Mouse (Mus musculus): ENCODE measurements at regions not wholly inside any gene's neighbourhood (a gene's known extent, or its start where the extent isn't known, plus 50 kb on each side); places are given as distances from the start of the nearest gene placed in this dataset.

- Histone ChIP-seq H3K4me3 (ENCODE audit: control insufficient read depth, low read depth, low read length) (no peak overlapping the region), H3K4me1 (ENCODE audit: control insufficient read depth, insufficient read depth, low read length) (no peaks in the 10 kb centered on the region), H3K27me3 (ENCODE audit: control insufficient read depth, insufficient read depth, low read length) (no peaks in the 10 kb centered on the region), H3K27ac (ENCODE audit: control insufficient read depth, insufficient read depth, low read depth, low read length) (no peak overlapping the region), H3K36me3 (ENCODE audit: control insufficient read depth, insufficient read depth, low read length) (no peaks in the 10 kb centered on the region)
- TF ChIP-seq CTCF (IDR thresholded peaks at IDR 0.05; ENCODE audit: control insufficient read depth, insufficient read depth, insufficient replicate concordance, low read depth, low read length) (no peak), POLR2A (IDR thresholded peaks at IDR 0.05; ENCODE audit: control insufficient read depth, low read depth, low read length) (no peak)
Measured at GRCm38 (mm10) chr9:43673171-43673680, 70.6 kb upstream of the Nectin1 start.

- H3K36me3 ChIP-seq (ENCODE audit: control insufficient read depth, insufficient read depth, low read length), result no peaks in the 10 kb centered on the region
- no peak overlapping the region for H3K4me3 ChIP-seq (ENCODE audit: control insufficient read depth, low read depth, low read length)
- H3K27me3 ChIP-seq (ENCODE audit: control insufficient read depth, insufficient read depth, low read length), result no peaks in the 10 kb centered on the region
- TF ChIP-seq POLR2A (IDR thresholded peaks at IDR 0.05; ENCODE audit: control insufficient read depth, low read depth, low read length) (no peak), CTCF (IDR thresholded peaks at IDR 0.05; ENCODE audit: control insufficient read depth, insufficient read depth, insufficient replicate concordance, low read depth, low read length) (no peak)
- no peaks in the 10 kb centered on the region; the same call in 1 of the 2 replicates for H3K4me1 ChIP-seq (ENCODE audit: control insufficient read depth, insufficient read depth, low read length)
- no peak overlapping the region for H3K27ac ChIP-seq (ENCODE audit: control insufficient read depth, insufficient read depth, low read depth, low read length)
Measured at GRCm38 (mm10) chr9:43674321-43674720, 69.5 kb upstream of the Nectin1 start.

- H3K4me1 ChIP-seq (ENCODE audit: control insufficient read depth, insufficient read depth, low read length), result no peaks in the 10 kb centered on the region; the same call in 1 of the 2 replicates
- no peak overlapping the region for H3K27ac ChIP-seq (ENCODE audit: control insufficient read depth, insufficient read depth, low read depth, low read length)
- H3K27me3 ChIP-seq (ENCODE audit: control insufficient read depth, insufficient read depth, low read length), result no peaks in the 10 kb centered on the region
- H3K36me3 ChIP-seq (ENCODE audit: control insufficient read depth, insufficient read depth, low read length), result no peaks in the 10 kb centered on the region
- no peak for TF ChIP-seq POLR2A (IDR thresholded peaks at IDR 0.05; ENCODE audit: control insufficient read depth, low read depth, low read length)
- no peak for TF ChIP-seq CTCF (IDR thresholded peaks at IDR 0.05; ENCODE audit: control insufficient read depth, insufficient read depth, insufficient replicate concordance, low read depth, low read length)
- H3K4me3 ChIP-seq (ENCODE audit: control insufficient read depth, low read depth, low read length), result no peak overlapping the region
Measured at GRCm38 (mm10) chr9:43676011-43676410, 67.8 kb upstream of the Nectin1 start.

- no peaks in the 10 kb centered on the region for H3K36me3 ChIP-seq (ENCODE audit: control insufficient read depth, insufficient read depth, low read length)
- no peak overlapping the region for H3K27ac ChIP-seq (ENCODE audit: control insufficient read depth, insufficient read depth, low read depth, low read length)
- no peaks in the 10 kb centered on the region; the same call in 1 of the 2 replicates for H3K4me1 ChIP-seq (ENCODE audit: control insufficient read depth, insufficient read depth, low read length)
- TF ChIP-seq CTCF (IDR thresholded peaks at IDR 0.05; ENCODE audit: control insufficient read depth, insufficient read depth, insufficient replicate concordance, low read depth, low read length) (no peak), POLR2A (IDR thresholded peaks at IDR 0.05; ENCODE audit: control insufficient read depth, low read depth, low read length) (no peak)
- H3K27me3 ChIP-seq (ENCODE audit: control insufficient read depth, insufficient read depth, low read length), result no peaks in the 10 kb centered on the region
- H3K4me3 ChIP-seq (ENCODE audit: control insufficient read depth, low read depth, low read length), result no peak overlapping the region
Measured at GRCm38 (mm10) chr9:43679331-43679730, 64.5 kb upstream of the Nectin1 start.

GRCm38 (mm10) chr9:43681317-43681716 lies 62.5 kb upstream of the Nectin1 start:
- Histone ChIP-seq H3K27me3 (ENCODE audit: control insufficient read depth, insufficient read depth, low read length) (no peaks in the 10 kb centered on the region), H3K4me1 (ENCODE audit: control insufficient read depth, insufficient read depth, low read length) (no peaks in the 10 kb centered on the region; the same call in 1 of the 2 replicates), H3K36me3 (ENCODE audit: control insufficient read depth, insufficient read depth, low read length) (no peaks in the 10 kb centered on the region), H3K4me3 (ENCODE audit: control insufficient read depth, low read depth, low read length) (no peak overlapping the region), H3K27ac (ENCODE audit: control insufficient read depth, insufficient read depth, low read depth, low read length) (no peak overlapping the region)
- TF ChIP-seq CTCF (IDR thresholded peaks at IDR 0.05; ENCODE audit: control insufficient read depth, insufficient read depth, insufficient replicate concordance, low read depth, low read length) (no peak), POLR2A (IDR thresholded peaks at IDR 0.05; ENCODE audit: control insufficient read depth, low read depth, low read length) (no peak)

GRCm38 (mm10) chr9:43682102-43682501 lies 61.7 kb upstream of the Nectin1 start:
- Histone ChIP-seq H3K36me3 (ENCODE audit: control insufficient read depth, insufficient read depth, low read length) (no peaks in the 10 kb centered on the region), H3K27ac (ENCODE audit: control insufficient read depth, insufficient read depth, low read depth, low read length) (no peak overlapping the region), H3K4me1 (ENCODE audit: control insufficient read depth, insufficient read depth, low read length) (no peaks in the 10 kb centered on the region; the same call in 1 of the 2 replicates), H3K27me3 (ENCODE audit: control insufficient read depth, insufficient read depth, low read length) (no peaks in the 10 kb centered on the region), H3K4me3 (ENCODE audit: control insufficient read depth, low read depth, low read length) (no peak overlapping the region)
- TF ChIP-seq CTCF (IDR thresholded peaks at IDR 0.05; ENCODE audit: control insufficient read depth, insufficient read depth, insufficient replicate concordance, low read depth, low read length) (no peak), POLR2A (IDR thresholded peaks at IDR 0.05; ENCODE audit: control insufficient read depth, low read depth, low read length) (no peak)

GRCm38 (mm10) chr9:43684596-43684995 lies 59.2 kb upstream of the Nectin1 start:
- Histone ChIP-seq H3K36me3 (ENCODE audit: control insufficient read depth, insufficient read depth, low read length) (no peaks in the 10 kb centered on the region), H3K4me1 (ENCODE audit: control insufficient read depth, insufficient read depth, low read length) (no peaks in the 10 kb centered on the region), H3K4me3 (ENCODE audit: control insufficient read depth, low read depth, low read length) (no peak overlapping the region), H3K27ac (ENCODE audit: control insufficient read depth, insufficient read depth, low read depth, low read length) (no peak overlapping the region), H3K27me3 (ENCODE audit: control insufficient read depth, insufficient read depth, low read length) (no peaks in the 10 kb centered on the region)
- TF ChIP-seq POLR2A (IDR thresholded peaks at IDR 0.05; ENCODE audit: control insufficient read depth, low read depth, low read length), result no peak
- TF ChIP-seq CTCF (IDR thresholded peaks at IDR 0.05; ENCODE audit: control insufficient read depth, insufficient read depth, insufficient replicate concordance, low read depth, low read length), result no peak
